Mouse (Mus musculus): ENCODE measurements at regions not wholly inside any gene's neighbourhood (a gene's known extent, or its start where the extent isn't known, plus 50 kb on each side); places are given as distances from the start of the nearest gene placed in this dataset.

DNA sequence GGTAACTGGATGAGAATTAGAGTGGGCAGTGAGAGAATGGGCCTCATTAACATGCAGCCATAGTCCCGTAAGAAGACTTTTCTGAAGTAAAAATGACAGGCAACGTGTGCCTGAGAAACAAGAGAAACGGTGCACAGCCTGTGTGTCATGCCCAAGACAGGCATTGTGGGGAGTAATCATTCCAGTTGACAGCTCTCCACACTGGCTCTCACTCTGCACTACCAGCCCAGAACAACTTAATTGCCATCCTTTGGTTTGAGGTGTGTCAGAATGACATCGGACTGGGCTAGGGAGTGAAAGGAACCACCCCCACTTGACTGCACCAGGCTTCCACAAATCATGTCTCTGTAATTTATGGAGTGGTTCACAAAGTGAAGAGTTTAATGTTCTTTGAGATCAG is 1104.9 kb downstream of the Pcdh7 start:
- ATAC-seq (replicated peaks in 1 of 2; ENCODE audit: insufficient read depth in 1 of 2, low FRiP score in 2 of 2, low TSS enrichment in 1 of 2, low read depth in 1 of 2, poor library complexity in 2 of 2, severe bottlenecking in 2 of 2), result no peak

- ATAC-seq (replicated peaks in 1 of 2; ENCODE audit: insufficient read depth in 1 of 2, low FRiP score in 2 of 2, low TSS enrichment in 1 of 2, low read depth in 1 of 2, poor library complexity in 2 of 2, severe bottlenecking in 2 of 2), result peak in 1 of 2 experiments; percentile 53; a peak in 1 of 4 replicates
These were observed 1108.2 kb downstream of the Pcdh7 start for GRCm38 (mm10) chr5:58825970-58826369.

- ATAC-seq (replicated peaks in 1 of 2; ENCODE audit: insufficient read depth in 1 of 2, low FRiP score in 2 of 2, low TSS enrichment in 1 of 2, low read depth in 1 of 2, poor library complexity in 2 of 2, severe bottlenecking in 2 of 2), result no peak
These were observed 1129.2 kb downstream of the Pcdh7 start for GRCm38 (mm10) chr5:58847001-58847400.

- ATAC-seq (replicated peaks in 1 of 2; ENCODE audit: insufficient read depth in 1 of 2, low FRiP score in 2 of 2, low TSS enrichment in 1 of 2, low read depth in 1 of 2, poor library complexity in 2 of 2, severe bottlenecking in 2 of 2), result no peak
These were observed 1140.2 kb downstream of the Pcdh7 start for GRCm38 (mm10) chr5:58858016-58858415.

DNA sequence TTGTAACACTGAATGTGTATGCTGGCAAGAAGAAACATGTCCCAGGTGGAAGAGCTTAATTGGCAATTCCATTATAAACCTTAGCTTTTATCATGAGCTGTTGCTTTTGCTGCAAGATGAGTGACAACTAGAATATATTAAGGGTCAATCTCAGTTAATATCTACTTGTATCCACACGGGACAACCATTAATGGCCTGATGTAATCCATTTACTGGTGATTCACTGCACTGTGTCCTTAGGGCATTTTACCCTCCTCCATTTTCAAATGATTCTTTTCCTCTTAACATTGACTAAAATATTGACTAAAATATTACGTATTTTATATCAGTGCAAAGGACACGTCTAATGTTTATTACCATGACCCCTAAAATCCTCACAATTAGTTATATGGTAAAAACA is 1175.7 kb downstream of the Pcdh7 start:
- no peak for ATAC-seq (replicated peaks in 1 of 2; ENCODE audit: insufficient read depth in 1 of 2, low FRiP score in 2 of 2, low TSS enrichment in 1 of 2, low read depth in 1 of 2, poor library complexity in 2 of 2, severe bottlenecking in 2 of 2)

GRCm38 (mm10) chr5:58941436-58941835 is 1223.7 kb downstream of the Pcdh7 start:
- ATAC-seq (replicated peaks in 1 of 2; ENCODE audit: insufficient read depth in 1 of 2, low FRiP score in 2 of 2, low TSS enrichment in 1 of 2, low read depth in 1 of 2, poor library complexity in 2 of 2, severe bottlenecking in 2 of 2), result no peak

GRCm38 (mm10) chr5:58975268-58975667 is 1257.5 kb downstream of the Pcdh7 start:
- ATAC-seq (replicated peaks in 1 of 2; ENCODE audit: insufficient read depth in 1 of 2, low FRiP score in 2 of 2, low TSS enrichment in 1 of 2, low read depth in 1 of 2, poor library complexity in 2 of 2, severe bottlenecking in 2 of 2), result no peak

- no peak for ATAC-seq (replicated peaks in 1 of 2; ENCODE audit: insufficient read depth in 1 of 2, low FRiP score in 2 of 2, low TSS enrichment in 1 of 2, low read depth in 1 of 2, poor library complexity in 2 of 2, severe bottlenecking in 2 of 2)
These were observed 1270.0 kb downstream of the Pcdh7 start for GRCm38 (mm10) chr5:58987754-58988153.

Measured in hematopoietic stem cell, adult 5-6 weeks (primary cell).